Mouse (Mus musculus): Measurements from ENCODE around the gene Cpeb3. TPM values are rescaled to one million over a fixed set of nuclear protein-coding genes. Genes with fewer than 3 reads are reported as not detected.
A peak's percentile ranks its signal among the peaks of the same experiment; 100 is the strongest.

Cpeb3 gene
- polyA plus RNA-seq, 1 experiment: 30.4 TPM

GRCm38 (mm10) chr19:37020951-37021350, 187.4 kb downstream of the Cpeb3 start:
- Histone ChIP-seq H3K27ac (replicated peaks; ENCODE audit: low read depth, low read length) (no peak overlapping the region), H3K4me1 (ENCODE audit: control insufficient read depth, insufficient read depth, insufficient read length, low read length) (peaks cover 11% of the 10 kb centered on the region)

GRCm38 (mm10) chr19:37020531-37020930, 187.9 kb downstream of the Cpeb3 start:
- H3K27ac ChIP-seq (replicated peaks; ENCODE audit: low read depth, low read length): no peak overlapping the region

More at GRCm38 (mm10) chr19:37020951-37021350, 187.4 kb downstream of the Cpeb3 start:
- no peak overlapping the region for H3K4me3 ChIP-seq (ENCODE audit: insufficient read depth, low read depth, low read length)

DNA sequence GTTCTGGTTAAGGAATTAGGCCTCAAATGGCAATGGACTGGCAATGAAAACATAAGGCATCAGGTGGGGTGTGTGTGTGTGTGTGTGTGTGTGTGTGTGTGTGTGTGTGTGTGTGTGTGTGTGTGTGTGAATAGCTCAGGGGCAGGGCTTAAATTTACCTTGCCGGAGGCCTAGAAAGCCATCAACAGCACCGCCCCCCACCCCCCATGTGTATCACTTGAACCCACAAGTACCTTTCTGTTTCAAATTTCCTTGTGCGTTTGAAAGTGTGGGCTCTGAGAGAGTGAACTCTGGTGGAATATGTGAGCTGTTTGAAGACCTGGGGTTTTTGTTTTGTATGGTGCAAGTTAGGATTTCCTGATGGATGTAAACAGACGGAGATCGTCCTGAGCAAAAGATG, 189.5 kb downstream of the Cpeb3 start:
- no peak overlapping the region for H3K27ac ChIP-seq (replicated peaks; ENCODE audit: low read depth, low read length)
- peaks cover 10% of the 10 kb centered on the region for H3K4me1 ChIP-seq (ENCODE audit: control insufficient read depth, insufficient read depth, insufficient read length, low read length)
- H3K4me3 ChIP-seq (ENCODE audit: insufficient read depth, low read depth, low read length): no peak overlapping the region

More at GRCm38 (mm10) chr19:37020531-37020930, 187.9 kb downstream of the Cpeb3 start:
- peaks cover 10% of the 10 kb centered on the region for H3K4me1 ChIP-seq (ENCODE audit: control insufficient read depth, insufficient read depth, insufficient read length, low read length)
- H3K4me3 ChIP-seq (ENCODE audit: insufficient read depth, low read depth, low read length): no peak overlapping the region

DNA sequence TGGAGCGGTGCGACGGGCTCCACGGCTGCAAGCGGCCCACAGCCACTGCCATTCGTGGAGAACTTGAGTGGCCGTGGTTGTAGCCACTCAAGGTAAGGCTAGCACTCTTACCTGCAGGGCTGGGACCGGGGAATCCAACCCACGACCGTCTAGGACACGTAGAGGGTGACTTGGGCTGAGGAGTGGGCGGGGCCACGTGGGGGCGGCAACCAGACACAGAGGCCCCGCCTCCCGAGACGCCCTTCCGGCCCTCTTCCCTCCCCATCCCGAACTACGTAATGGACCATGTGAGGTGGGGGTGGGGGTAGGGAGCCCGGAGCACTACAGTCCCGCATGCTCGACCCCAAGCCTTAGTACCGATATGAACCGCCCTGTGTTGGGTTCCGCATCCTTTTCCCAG, 190.0 kb downstream of the Cpeb3 start:
- peak overlapping the region; percentile 55 for H3K4me3 ChIP-seq (ENCODE audit: insufficient read depth, low read depth, low read length)
- no peak overlapping the region for H3K27ac ChIP-seq (replicated peaks; ENCODE audit: low read depth, low read length)
- H3K4me1 ChIP-seq (ENCODE audit: control insufficient read depth, insufficient read depth, insufficient read length, low read length): peaks cover 10% of the 10 kb centered on the region

DNA sequence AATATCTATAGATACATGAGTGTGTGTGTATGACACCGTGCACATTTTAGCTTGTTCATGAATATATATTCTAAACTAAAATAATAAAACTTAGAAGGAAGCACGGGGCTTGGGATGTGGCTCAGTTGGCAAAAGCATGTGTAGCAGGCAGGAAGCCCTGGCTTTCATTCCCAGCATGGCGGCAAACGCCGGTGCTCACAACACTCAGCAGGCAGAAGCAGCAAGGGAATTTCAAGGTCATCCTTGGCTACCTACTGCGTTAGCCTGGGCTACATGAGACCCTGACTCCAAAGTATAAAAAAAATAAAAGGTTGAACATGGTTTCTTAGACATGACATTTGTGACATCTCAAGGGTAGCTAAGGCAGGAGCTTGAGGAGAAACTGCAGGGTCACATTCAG, 191.5 kb downstream of the Cpeb3 start:
- Histone ChIP-seq H3K4me1 (ENCODE audit: control insufficient read depth, insufficient read depth, insufficient read length, low read length) (peaks cover 10% of the 10 kb centered on the region), H3K27ac (replicated peaks; ENCODE audit: low read depth, low read length) (no peak overlapping the region), H3K4me3 (ENCODE audit: insufficient read depth, low read depth, low read length) (no peak overlapping the region)

DNA sequence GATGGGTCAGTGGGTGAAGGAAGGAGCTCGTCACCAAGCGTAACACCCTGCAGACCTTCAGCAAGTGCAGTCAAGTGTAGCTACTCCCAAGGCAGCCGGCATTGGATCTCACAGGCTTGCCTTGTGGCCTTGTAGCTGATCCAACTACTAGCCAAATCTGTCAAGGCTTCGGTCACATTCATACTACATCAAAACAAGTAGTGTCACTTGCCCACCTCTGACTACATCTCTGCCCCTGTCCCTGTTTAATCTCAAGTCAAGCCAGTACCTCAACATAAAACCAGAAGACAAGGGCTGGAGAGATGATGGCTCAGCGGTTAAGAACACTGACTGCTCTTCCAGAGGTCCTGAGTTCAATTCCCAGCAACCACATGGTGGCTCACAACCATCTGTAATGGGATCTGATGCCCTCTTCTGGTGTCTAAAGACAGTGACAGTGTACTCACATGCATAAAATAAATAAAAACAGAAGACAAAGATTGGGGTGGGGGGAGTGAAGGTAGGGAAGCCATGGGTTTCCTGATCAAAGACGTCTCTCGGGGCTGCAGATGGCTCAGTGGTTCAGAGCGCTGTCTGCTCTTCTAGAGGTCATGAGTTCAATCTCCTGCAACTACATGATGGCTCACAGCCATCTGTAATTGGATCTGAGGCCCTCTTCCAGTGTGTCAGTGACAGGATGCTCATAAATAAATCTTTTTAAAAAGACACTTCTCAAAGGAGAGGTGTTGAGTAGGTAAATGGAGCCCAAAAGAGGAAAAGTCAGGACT, 194.0 kb downstream of the Cpeb3 start:
- peaks cover 10% of the 10 kb centered on the region for H3K4me1 ChIP-seq (ENCODE audit: control insufficient read depth, insufficient read depth, insufficient read length, low read length)
- H3K4me3 ChIP-seq (ENCODE audit: insufficient read depth, low read depth, low read length): no peak overlapping the region
- no peak overlapping the region for H3K27ac ChIP-seq (replicated peaks; ENCODE audit: low read depth, low read length)

GRCm38 (mm10) chr19:37013461-37013860, 194.9 kb downstream of the Cpeb3 start:
- H3K4me3 ChIP-seq (ENCODE audit: insufficient read depth, low read depth, low read length): no peak overlapping the region

GRCm38 (mm10) chr19:37009878-37010281, 198.5 kb downstream of the Cpeb3 start:
- no peak overlapping the region for H3K4me3 ChIP-seq (ENCODE audit: insufficient read depth, low read depth, low read length)
- no peak overlapping the region for H3K27ac ChIP-seq (replicated peaks; ENCODE audit: low read depth, low read length)
- H3K4me1 ChIP-seq (ENCODE audit: control insufficient read depth, insufficient read depth, insufficient read length, low read length): no peaks in the 10 kb centered on the region

More at GRCm38 (mm10) chr19:37013461-37013860, 194.9 kb downstream of the Cpeb3 start:
- H3K4me1 ChIP-seq (ENCODE audit: control insufficient read depth, insufficient read depth, insufficient read length, low read length): peaks cover 8% of the 10 kb centered on the region
- no peak overlapping the region for H3K27ac ChIP-seq (replicated peaks; ENCODE audit: low read depth, low read length)

DNA sequence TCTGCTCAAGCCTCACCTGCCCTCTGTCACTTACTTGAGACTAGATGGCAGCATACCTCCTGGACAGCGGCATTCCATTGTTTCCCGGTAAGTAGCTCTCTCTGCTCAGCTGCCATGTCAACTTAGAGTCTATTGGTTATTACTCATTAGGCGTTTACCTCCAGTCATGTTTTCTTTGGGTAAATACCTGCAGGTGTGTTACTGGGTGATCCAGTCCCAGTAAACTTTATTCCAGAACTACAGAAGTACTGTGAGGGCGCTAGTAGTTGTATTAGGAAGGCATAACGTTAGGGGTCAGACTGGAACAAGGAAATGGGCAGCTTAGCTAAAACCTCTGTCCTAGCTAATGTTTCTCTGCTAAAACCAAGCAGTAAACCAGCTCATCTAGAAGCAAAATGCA, 203.8 kb downstream of the Cpeb3 start:
- H3K4me1 ChIP-seq (ENCODE audit: control insufficient read depth, insufficient read depth, insufficient read length, low read length): no peaks in the 10 kb centered on the region
- H3K27ac ChIP-seq (replicated peaks; ENCODE audit: low read depth, low read length): no peak overlapping the region
- H3K4me3 ChIP-seq (ENCODE audit: insufficient read depth, low read depth, low read length): no peak overlapping the region

Other genes with a start within 250 kb of the Cpeb3 start
- 295 and 304 TPM in 2 replicates for gene March5, start 1.1 kb downstream of the Cpeb3 start, polyA plus RNA-seq (2012; ENCODE audit: insufficient read depth, insufficient read length, missing spikeins)
- 88.9 and 118 TPM in 2 replicates for gene Ide, start 129.3 kb upstream of the Cpeb3 start, polyA plus RNA-seq (2012; ENCODE audit: insufficient read depth, insufficient read length, missing spikeins)
- gene Kif11, start 167.8 kb upstream of the Cpeb3 start, polyA plus RNA-seq (2012; ENCODE audit: insufficient read depth, insufficient read length, missing spikeins): 0.20 TPM in 1 of 2 replicates, not detected in the other
- 2.9 and 4.0 TPM in 2 replicates for gene Hhex, start 226.2 kb upstream of the Cpeb3 start, polyA plus RNA-seq (2012; ENCODE audit: insufficient read depth, insufficient read length, missing spikeins)